Mouse (Mus musculus) brain, embryonic 14.5 days (tissue): Measurements from ENCODE around the gene Ncoa5.
A peak's percentile ranks its signal among the peaks of the same experiment; 100 is the strongest.

Experiments
- CTCF ChIP-seq: fragments of 200-500 bp; IDR thresholded peaks from 2 replicates; pipeline ENCODE4 v1.5.1; 2012; ENCODE audit warnings: inconsistent platforms, mild to moderate bottlenecking, moderate library complexity, borderline replicate concordance; ENCODE audit not compliant: insufficient read depth, insufficient read length; ENCODE audit errors: extremely low read depth
- POLR2A ChIP-seq: fragments of 200-500 bp; IDR thresholded peaks from 2 replicates; pipeline ENCODE4 v1.6.1; 2012; ENCODE audit warnings: mild to moderate bottlenecking, inconsistent platforms, borderline replicate concordance; ENCODE audit not compliant: poor library complexity, insufficient read depth, insufficient read length, severe bottlenecking; ENCODE audit errors: extremely low read depth

- TF ChIP-seq CTCF = peak; percentile 26; the same call in 1 of the 2 replicates
- TF ChIP-seq POLR2A = no peak
Observed at GRCm38 (mm10) chr2:164967193-164967592, 67.5 kb downstream of the Ncoa5 start.
